Mouse (Mus musculus) hindbrain, embryonic 14.5 days (tissue): ENCODE results near the gene Klhl12. TPM values are rescaled to one million over a fixed set of nuclear protein-coding genes. Genes with fewer than 3 reads are reported as not detected.
"Not testable (repeated sequence)": the region's sequence is repeated elsewhere in the genome, so short reads cannot be mapped to it uniquely, and the experiment has no call there.

Experiments
- ATAC-seq: fragments of 200-750 bp; cut with Nextera tagmentation; 2 replicates; pipeline ENCODE4 v1.8.0; 2017; ENCODE audit warnings: moderate number of reproducible peaks, mild to moderate bottlenecking, moderate TSS enrichment, moderate library complexity; ENCODE audit not compliant: low FRiP score
- DNase-seq: peaks from one replicate; pipeline ENCODE4 v3.0.0-alpha.2; 2015; ENCODE audit warnings: low spot score
- H3K27ac ChIP-seq: fragments of 300-500 bp; sonication (generic); 2 replicates; pipeline ENCODE4 v1.5.1; 2014; ENCODE audit warnings: mild to moderate bottlenecking, moderate library complexity
- H3K27me3 ChIP-seq: fragments of 300-500 bp; sonication (generic); 2 replicates; pipeline ENCODE4 v1.6.1; 2014; ENCODE audit warnings: mild to moderate bottlenecking, low read length, mixed read lengths; ENCODE audit not compliant: control insufficient read depth, insufficient read depth
- H3K36me3 ChIP-seq: fragments of 300-500 bp; sonication (generic); replicated peaks from 2 replicates; pipeline ENCODE4 v1.6.1; 2014; ENCODE audit not compliant: control insufficient read depth, insufficient read depth
- H3K4me1 ChIP-seq: fragments of 300-500 bp; sonication (generic); replicated peaks from 2 replicates; pipeline ENCODE4 v1.6.1; 2014; ENCODE audit warnings: antibody characterized with exemption, low read length, mixed read lengths; ENCODE audit not compliant: control insufficient read depth, insufficient read depth
- H3K4me2 ChIP-seq: fragments of 300-500 bp; sonication (generic); replicated peaks from 2 replicates; pipeline ENCODE4 v1.6.1; 2014; ENCODE audit warnings: mild to moderate bottlenecking, moderate library complexity
- H3K4me3 ChIP-seq: fragments of 300-500 bp; sonication (generic); replicated peaks from 2 replicates; pipeline ENCODE4 v1.5.1; 2014; ENCODE audit warnings: mild to moderate bottlenecking, low read length
- H3K9ac ChIP-seq: fragments of 300-500 bp; sonication (generic); 2 replicates; pipeline ENCODE4 v1.6.1; 2014
- H3K9me3 ChIP-seq: fragments of 300-500 bp; sonication (generic); 2 replicates; pipeline ENCODE4 v1.6.1; 2016; ENCODE audit warnings: low read length; ENCODE audit not compliant: control insufficient read depth
- WGBS: fragments of 180-500 bp; shearing (Covaris S2); extraction: QIAGEN DNeasy Blood & Tissue Kit; methylation state at CpG from one replicate; pipeline ENCODE4 v1.1.7; 2014; 5-methylcytosine and 5-hydroxymethylcytosine counted together
- polyA plus RNA-seq: library from polyadenylated mRNA; unstranded; fragments of >200 nt; fragmentation: Nextera tagmentation; extraction: Ambion mirVana; gene quantifications from 2 replicates; pipeline ENCODE4 v1.2.1, GENCODE M21; 2014

The Klhl12 gene
- polyA plus RNA-seq, 1 experiment from 2014 or later, result 31.8 TPM

DNA sequence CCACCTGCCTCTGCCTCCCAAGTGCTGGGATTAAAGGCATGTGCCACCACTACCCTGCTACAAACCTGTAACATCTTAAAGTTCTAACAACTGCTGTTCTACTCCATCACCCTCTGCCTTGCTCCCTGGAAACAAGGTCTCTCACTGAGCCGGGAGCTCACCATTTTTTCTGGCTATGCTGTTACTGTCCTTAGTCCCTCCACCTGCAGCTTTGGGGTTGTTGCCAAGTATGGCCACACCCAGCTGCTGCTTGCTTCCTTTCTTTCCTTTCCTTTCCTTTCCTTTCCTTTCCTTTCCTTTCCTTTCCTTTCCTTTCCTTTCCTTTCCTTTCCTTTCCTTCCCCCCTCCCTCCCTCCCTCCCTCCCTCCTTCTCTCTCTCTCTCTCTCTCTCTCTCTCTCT, 12.0 kb upstream of the Klhl12 start:
- H3K4me1 ChIP-seq, H3K27me3 ChIP-seq, H3K4me3 ChIP-seq, H3K4me2 ChIP-seq, DNase-seq, ATAC-seq, H3K9ac ChIP-seq, H3K9me3 ChIP-seq, H3K27ac ChIP-seq, H3K36me3 ChIP-seq: not testable (repeated sequence)
- WGBS, result 88% methylated on average over 1 of the region's 1 CpGs

DNA sequence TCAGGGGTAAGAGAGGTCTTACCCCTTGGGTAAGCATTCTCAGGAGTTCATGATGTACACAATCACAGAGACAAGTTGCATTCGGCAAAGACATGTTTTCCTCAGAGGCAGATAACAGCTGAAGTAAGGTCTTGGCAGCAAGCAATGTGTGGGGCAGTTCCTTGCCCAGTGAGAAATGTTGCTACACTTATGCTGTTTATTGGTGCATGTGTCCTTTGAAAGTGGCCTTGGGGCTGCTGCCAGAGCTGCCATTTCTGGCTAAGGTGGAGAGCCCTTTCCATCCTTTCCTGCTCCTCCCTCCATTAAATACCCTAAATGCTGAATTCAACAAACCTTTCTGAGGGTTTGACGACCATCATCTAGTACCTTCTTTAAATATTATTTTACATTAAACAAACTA, 9.9 kb upstream of the Klhl12 start:
- H3K4me3 ChIP-seq, result no peak overlapping the region
- no peaks in the 10 kb centered on the region for H3K9me3 ChIP-seq
- H3K9ac ChIP-seq, result no peak overlapping the region
- ATAC-seq (no peak), DNase-seq (no peak)
- H3K4me1 ChIP-seq, result no peaks in the 10 kb centered on the region
- 90% methylated on average over 2 of the region's 2 CpGs for WGBS
- no peak overlapping the region for H3K27ac ChIP-seq
- H3K27me3 ChIP-seq, result no peaks in the 10 kb centered on the region
- H3K36me3 ChIP-seq, result no peaks in the 10 kb centered on the region
- no peak overlapping the region for H3K4me2 ChIP-seq

DNA sequence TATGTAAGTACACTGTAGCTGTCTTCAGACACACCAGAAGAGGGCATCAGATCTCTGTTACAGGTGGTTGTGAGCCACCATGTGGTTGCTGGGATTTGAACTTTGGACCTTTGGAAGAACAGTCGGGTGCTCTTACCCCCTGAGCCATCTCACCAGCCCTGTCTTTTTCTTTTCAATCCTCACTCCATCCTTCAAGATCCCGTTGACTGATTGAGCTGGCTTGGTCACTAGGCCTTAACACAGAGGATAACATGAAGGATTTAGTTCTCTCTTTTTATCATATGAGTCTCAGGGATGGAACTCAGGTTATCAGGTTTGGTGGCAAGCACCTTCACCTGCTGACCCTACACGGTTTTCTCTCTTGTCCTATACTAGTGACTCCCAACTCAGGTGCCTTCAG, 6.8 kb upstream of the Klhl12 start:
- WGBS, result 77% methylated on average over 3 of the region's 3 CpGs
- not testable (repeated sequence) for H3K9ac ChIP-seq, H3K27me3 ChIP-seq, H3K27ac ChIP-seq, H3K4me3 ChIP-seq, H3K4me2 ChIP-seq, H3K36me3 ChIP-seq, ATAC-seq, H3K9me3 ChIP-seq, DNase-seq, H3K4me1 ChIP-seq

DNA sequence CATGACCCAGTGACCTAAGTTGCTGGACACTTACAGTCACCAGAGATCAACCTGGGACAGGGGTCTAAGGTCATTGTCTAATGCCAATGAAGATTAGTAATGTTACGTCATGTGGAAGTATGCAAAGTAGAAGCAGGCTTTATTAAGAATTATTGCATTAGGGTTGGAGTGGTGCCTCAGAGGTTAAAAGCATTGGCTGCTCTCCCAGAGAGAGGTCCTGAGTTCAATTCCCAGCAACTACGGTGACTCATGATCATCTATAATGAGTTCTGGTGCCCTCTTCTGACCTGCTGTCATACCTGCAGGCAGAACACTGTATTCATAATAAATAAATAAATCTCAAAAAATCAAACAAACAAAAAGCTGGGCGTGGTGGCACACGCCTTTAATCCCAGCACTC, 5.1 kb upstream of the Klhl12 start:
- 87% methylated on average over 4 of the region's 4 CpGs for WGBS
- Histone ChIP-seq H3K9ac (no peak overlapping the region), H3K27ac (no peak overlapping the region), H3K9me3 (no peaks in the 10 kb centered on the region), H3K27me3 (no peaks in the 10 kb centered on the region), H3K36me3 (no peaks in the 10 kb centered on the region), H3K4me1 (no peaks in the 10 kb centered on the region), H3K4me3 (no peak overlapping the region), H3K4me2 (no peak overlapping the region)
- ATAC-seq, result no peak
- DNase-seq, result no peak

DNA sequence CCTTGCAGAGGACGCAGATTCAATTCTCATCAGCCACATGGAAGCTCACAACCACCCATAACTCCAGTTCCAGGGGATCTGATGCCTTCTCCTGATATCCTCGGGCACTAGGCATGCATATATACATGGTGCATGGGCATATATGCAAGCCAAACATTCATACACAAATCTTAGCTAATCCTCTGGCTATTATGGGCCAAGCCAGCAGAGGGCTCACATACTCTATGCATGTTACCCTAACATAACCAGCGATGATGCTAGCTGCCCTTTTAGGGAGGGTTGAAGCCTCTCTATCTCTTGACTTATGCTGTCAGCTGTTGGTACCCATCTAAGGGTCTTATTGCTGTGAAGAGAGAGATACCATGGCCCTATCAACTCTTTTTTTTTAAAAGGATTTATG, 4.3 kb upstream of the Klhl12 start:
- no peak overlapping the region for H3K27ac ChIP-seq
- no peak overlapping the region for H3K9ac ChIP-seq
- H3K4me2 ChIP-seq, result no peak overlapping the region
- H3K9me3 ChIP-seq, result no peaks in the 10 kb centered on the region
- WGBS, result 40% methylated on average over 3 of the region's 3 CpGs
- no peaks in the 10 kb centered on the region for H3K36me3 ChIP-seq
- no peaks in the 10 kb centered on the region for H3K27me3 ChIP-seq
- H3K4me1 ChIP-seq, result peaks cover 3% of the 10 kb centered on the region
- ATAC-seq, result no peak
- H3K4me3 ChIP-seq, result no peak overlapping the region
- DNase-seq, result peak; percentile 58

DNA sequence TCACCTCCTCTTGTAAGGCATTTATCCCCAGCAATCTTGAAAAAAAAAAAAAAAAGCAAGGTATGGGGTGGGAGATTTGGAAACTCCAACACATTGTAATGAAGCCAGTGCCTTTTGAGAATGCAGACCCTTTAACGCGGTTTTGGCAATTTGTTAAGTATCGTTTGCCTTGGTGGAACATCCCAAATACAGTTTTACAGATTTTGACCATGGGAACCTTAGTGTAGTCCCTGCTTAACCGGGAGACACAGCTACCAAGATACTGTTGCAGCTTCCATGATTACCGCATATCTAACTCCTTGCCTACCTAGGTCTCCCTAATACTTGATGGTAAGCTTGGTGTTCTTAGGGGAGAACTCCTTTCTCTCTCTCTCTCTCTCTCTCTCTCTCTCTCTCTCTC, 729 bp downstream of the Klhl12 start:
- WGBS, result 25% methylated on average over 5 of the region's 5 CpGs
- no peak for ATAC-seq

DNA sequence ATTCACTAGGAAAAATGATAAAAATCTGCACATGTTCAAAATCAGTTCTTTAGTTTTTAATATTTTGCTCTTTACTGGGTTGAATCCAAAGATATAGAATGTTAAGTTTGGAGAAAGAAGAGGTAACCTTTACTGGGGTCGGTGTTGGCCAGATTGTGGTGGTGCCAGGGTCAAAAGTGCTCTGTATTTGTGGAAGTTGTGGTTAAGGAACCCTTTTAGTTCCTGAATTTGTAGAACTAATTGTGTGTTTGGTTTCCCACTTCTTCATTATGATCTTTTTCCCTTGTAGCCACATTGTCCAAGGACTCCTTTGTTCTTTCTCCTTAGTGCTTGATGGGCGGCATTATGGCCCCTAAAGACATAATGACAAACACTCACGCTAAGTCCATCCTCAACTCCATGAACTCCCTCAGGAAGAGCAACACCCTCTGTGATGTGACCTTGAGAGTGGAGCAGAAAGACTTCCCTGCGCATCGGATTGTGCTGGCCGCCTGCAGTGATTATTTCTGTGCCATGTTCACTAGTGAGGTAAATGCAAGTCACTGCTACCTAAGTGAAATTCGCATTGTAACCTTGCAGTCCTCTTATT, 2.9 kb downstream of the Klhl12 start:
- no peak overlapping the region for H3K9ac ChIP-seq
- no peaks in the 10 kb centered on the region for H3K9me3 ChIP-seq
- no peak for ATAC-seq
- H3K36me3 ChIP-seq, result peaks cover 48% of the 10 kb centered on the region
- peaks cover 8% of the 10 kb centered on the region for H3K4me1 ChIP-seq
- WGBS, result 93% methylated on average over 7 of the region's 7 CpGs
- no peak overlapping the region for H3K4me2 ChIP-seq
- H3K27ac ChIP-seq, result no peak overlapping the region
- H3K27me3 ChIP-seq, result no peaks in the 10 kb centered on the region
- no peak overlapping the region for H3K4me3 ChIP-seq
- DNase-seq, result no peak

More for the DNA sequence above, 729 bp downstream of the Klhl12 start:
- H3K9me3 ChIP-seq, result no peaks in the 10 kb centered on the region
- H3K4me3 ChIP-seq, result peak overlapping the region; percentile 96
- H3K27ac ChIP-seq, result no peak overlapping the region
- peaks cover 8% of the 10 kb centered on the region for H3K4me1 ChIP-seq
- H3K27me3 ChIP-seq, result no peaks in the 10 kb centered on the region
- DNase-seq, result no peak
- H3K9ac ChIP-seq, result peak overlapping the region; percentile 97
- peak overlapping the region; percentile 93 for H3K4me2 ChIP-seq
- peaks cover 27% of the 10 kb centered on the region for H3K36me3 ChIP-seq

DNA sequence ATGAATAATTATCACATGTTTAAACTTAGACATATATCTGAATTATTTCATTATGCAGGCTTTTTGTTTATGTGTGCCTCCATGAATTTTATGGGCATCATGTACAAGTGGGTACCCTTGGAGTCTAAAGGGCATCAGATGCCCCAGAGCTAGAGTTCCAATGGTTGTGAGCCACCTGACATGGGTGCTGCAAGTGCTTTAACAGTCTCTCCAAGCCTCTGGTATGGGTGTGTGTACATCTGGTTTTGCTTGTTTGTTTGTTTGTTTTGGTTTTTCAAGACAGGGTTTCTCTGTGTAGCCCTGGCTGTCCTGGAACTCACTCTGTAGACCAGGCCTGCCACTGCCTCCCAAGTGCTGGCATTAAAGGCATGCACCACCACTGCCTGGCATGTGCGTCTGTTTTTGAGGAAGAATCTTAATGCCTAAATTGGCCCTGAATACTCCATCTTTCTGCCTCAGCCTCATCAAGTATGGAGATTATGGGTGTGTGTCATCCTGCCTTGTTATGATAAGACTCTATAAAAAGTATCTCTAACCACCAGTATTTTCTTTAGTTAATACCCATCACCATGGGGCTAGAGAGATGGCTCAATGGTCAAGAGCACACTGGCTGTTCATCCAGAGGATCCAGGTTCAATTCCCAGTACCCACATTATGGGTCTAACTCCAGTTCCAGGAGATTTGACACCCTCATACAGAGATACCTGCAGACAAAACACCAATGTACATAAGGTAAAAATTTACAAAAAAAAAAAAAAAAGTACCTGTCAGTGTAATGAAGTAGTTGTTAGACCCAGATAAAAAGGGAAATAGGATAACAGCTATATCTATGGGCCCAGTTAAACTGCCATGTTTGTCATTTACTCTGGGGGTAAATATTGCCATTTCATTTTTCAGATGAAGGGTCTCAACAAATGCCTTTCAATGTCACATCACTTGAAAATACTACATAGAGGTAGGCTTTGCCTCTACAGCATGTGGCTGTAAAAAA, 5.3 kb downstream of the Klhl12 start:
- Histone ChIP-seq H3K9ac (no peak overlapping the region), H3K27ac (no peak overlapping the region), H3K36me3 (peaks cover 68% of the 10 kb centered on the region), H3K4me2 (no peak overlapping the region), H3K4me3 (no peak overlapping the region), H3K4me1 (peaks cover 8% of the 10 kb centered on the region), H3K27me3 (no peaks in the 10 kb centered on the region), H3K9me3 (no peaks in the 10 kb centered on the region)
- DNase-seq, result no peak
- ATAC-seq, result no peak
- WGBS, result 96% methylated on average over 1 of the region's 1 CpGs

DNA sequence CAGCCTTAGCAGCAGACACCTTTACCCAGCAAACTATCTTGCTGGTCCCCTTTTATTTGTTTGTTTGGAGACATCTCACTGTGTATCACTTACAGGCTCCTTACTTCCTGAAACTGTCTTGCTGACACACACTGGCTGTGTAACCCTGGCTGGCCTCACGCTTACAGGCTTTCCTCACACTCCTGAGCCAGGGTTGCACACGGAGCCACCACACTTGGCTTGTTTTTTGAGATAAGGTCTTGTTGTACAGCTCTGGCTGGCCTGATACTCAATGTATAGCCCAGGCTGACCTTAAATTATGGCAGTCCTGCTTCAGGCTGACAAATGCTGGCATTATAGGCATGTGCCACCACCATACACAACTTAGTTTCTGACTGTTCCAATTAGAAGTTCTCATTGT, 29.3 kb downstream of the Klhl12 start:
- no peak overlapping the region for H3K4me3 ChIP-seq
- no peak overlapping the region for H3K9ac ChIP-seq
- DNase-seq (no peak), ATAC-seq (no peak)
- 97% methylated on average over 2 of the region's 2 CpGs for WGBS
- no peak overlapping the region for H3K27ac ChIP-seq
- no peaks in the 10 kb centered on the region for H3K4me1 ChIP-seq
- H3K36me3 ChIP-seq, result peaks cover 72% of the 10 kb centered on the region
- no peaks in the 10 kb centered on the region for H3K27me3 ChIP-seq
- H3K9me3 ChIP-seq, result no peaks in the 10 kb centered on the region
- H3K4me2 ChIP-seq, result no peak overlapping the region
